Mouse (Mus musculus) frontal cortex, postnatal 14 days (tissue): ENCODE measurements at regions not wholly inside any gene's neighbourhood (a gene's known extent, or its start where the extent isn't known, plus 50 kb on each side); places are given as distances from the start of the nearest gene placed in this dataset.

Experiments
- DNase-seq, 2 experiments: peaks; one replicate each; pipeline ENCODE4 v3.0.0; 2022; ENCODE audit warnings: low spot score in 2 of 2

DNA sequence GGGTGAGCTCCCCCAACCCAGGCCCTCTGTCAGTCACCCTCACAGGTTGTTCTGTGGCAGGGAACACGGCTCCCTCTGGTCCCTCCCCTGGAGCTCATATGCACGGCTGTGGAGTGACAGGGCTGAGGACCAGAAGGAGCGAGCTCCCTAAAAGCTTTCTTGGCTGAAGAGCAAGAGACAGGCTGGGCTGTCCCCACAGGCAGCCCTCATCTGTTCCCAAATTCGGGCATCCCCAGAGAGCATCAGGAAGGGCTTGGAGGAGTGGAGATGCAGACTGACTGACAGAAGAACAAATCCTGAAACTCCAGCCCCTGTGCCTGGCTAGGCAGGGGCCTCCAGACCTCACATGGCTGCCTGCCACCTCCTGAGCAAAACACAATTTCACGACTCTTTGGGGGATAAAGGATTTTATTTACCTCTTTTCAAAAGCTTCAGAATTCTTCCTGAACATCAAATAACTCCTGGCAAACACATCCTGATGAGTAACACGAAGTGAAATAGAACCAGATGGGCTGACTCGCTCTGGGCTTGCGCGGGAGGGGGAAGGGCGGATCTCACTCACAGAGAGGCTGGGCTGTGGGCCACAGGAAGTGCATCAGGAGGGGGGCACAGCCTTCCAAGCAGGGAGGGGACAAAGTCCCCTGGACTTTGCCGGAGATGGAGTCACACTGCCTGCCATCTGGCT, 232.7 kb upstream of the Zmiz1 start:
- DNase-seq = peak; percentile 78 to 82

DNA sequence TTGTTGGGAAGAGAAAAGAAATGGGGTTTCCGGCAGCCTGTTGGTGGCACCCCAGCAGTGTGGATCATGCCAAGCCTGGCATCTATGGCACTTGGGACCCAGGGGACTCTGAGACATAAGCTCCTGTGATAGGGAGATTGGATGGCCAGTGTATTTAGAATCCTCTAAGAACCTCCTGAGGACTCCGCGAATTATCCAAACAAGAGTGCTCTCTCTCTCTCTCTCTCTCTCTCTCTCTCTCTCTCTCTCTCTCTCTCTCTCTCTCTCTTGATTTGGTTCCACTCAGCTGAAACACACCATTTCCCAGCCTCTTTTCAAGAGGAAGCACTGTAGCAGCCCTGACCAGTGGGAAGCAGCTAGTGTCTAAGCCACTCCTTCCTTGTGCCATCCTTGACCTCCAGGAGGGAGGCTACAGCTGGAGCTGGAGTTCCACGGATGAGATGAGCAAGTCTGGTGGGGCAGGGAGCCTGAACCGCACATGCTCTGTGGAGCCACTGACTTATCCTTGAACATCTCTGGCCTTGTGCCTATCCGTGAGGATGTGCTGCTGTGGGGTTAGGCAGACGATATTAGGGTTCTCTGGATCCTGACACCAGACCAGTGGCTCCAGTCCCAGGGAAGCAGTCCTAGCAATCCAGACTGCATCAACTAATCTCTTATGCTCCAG, 232.0 kb upstream of the Zmiz1 start:
- DNase-seq = no peak

DNA sequence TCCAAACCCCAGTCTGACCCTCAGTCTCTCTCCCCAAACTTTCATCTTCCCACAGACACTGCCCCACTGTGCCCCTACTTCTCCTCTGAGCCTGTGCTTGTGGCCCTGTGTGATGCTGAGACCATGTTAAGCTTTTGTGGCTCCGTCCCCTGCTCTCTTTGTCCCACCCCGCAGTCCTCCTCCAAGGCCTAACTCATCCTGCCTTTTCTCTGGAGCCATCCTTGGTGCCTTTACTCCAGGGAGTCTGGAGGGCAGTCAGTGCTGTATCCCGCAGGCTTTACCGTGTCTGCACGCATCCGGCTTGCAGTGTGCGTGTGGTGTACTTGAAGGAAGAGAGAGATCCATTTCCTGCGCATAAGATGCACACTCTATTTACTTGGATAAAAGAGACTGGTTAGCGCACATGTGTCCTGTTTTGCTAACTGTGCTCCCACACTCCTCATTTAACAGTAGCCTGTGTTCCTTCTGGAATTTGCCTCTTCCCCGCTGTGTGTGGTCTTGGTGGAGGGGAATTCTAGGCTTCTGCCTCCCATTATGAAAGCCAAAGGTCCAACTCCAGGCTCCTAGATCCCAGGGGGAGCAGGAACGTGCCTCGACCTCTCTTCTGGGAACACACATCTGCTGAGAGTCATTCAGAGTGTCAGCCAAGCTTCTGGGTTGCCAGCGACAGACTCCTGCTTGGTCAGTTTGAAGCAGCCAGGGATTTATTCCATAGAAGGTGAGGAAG, 230.5 kb upstream of the Zmiz1 start:
- DNase-seq = no peak

DNA sequence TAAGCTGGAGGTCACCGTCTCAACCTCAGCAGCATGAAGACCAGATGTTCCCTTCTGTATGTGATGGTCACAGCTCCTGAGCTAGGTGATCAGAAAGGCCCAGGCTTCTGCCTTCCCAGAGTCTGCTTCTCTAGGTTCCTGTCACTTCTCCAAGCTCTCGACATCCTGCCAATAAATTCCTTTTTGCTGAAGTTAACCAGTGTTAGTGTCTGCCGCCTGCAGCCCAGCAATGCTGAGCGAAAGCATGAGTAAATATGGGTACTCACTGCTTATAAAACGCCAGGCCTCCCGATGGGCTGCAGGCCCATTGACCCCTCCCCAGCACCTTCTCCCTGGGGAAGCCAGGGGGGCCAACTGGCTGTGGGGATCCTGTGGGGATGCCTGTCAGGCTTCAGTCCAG, 229.4 kb upstream of the Zmiz1 start:
- DNase-seq = no peak

DNA sequence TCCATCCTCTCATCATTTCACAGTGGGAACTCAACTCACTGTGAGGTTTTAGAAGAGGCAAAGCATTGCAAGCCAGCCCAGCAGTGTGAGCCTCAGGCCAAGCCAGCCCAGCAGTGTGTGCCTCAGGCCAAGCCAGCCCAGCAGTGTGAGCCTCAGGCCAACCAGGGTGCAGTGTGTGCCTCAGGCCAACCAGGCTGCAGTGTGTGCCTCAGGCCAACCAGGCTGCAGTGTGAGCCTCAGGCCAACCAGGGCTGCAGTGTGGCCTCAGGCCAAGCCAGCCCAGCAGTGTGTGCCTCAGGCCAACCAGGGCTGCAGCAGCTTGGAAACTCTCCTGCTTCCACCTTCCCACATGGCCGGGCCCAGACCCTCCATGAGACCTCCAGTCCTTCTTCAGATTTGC, 227.1 kb upstream of the Zmiz1 start:
- no peak for DNase-seq

DNA sequence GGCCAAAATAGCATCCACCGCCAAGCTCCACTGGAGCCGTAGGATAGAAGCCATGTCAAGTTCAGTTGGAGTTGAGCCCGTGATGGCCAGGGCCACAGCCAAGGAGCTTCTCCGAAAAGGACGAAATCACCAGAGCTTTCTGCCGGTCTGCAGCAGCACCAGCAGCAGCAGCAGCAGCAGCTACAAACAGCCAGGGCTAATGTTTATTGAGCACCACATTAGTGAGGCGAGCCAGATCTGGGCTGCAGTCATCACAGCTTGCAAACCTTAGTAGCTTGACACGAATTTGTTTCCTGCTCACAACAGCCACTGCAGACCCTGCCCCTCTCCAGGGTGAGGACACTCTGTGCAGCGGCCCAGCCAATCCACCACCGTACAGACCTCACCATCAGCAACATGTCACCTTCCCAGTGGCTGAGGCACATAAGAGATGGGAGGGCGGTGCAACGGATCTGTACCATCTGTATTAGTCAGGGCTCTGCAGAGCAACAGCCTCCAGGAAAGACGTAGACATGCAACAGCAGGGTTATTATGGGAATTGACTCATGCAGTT, 222.5 kb upstream of the Zmiz1 start:
- peak in 1 of 2 experiments; percentile 38 for DNase-seq

DNA sequence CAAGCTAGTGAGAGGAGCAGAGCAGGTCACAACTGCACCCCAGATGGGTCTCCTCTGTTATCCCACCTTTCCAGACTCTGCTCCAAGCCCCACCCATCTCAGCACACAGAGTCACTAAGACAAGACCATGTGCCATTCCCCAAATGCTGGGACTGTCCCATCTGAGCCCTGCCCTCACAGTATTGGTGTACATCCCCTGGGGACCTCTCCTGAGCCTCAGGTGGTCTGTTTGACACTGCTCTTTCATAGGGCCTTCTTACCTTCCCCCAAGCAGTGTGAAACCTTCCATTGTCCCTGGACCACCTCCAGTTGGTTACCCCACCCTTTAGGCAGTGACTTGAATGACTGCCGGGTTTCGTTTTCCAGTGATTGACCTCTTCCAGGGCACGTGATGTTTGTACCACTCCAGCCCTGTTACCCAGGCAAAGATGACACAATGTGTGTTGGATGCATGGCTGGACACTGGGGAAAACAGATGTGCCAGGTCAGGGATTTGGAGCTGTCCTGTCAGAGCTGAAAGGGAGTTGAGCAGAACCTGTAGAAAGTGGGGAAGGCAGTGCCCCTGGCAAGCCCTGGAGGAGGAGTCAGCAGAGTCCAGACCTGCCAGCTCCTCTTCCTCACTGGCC, 219.5 kb upstream of the Zmiz1 start:
- no peak for DNase-seq

DNA sequence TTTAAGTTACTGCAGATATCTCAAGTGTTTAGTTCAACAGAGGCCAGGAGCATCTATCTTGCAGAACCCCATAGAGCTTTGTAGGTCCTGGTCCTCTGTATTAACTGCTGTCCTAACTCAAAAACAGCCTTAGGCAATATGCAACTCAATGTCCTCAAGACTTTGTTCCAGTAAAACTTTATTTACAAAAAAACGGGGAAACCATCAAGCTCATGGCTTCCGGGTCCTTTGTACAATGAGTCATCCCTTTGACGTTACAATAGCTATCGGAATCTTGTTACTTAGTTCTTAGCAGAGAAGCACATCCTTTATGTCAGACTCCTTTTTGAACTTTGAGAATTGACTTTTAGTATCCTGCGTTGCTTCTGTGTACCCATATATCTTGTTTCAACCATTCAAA, 216.2 kb upstream of the Zmiz1 start:
- no peak for DNase-seq

DNA sequence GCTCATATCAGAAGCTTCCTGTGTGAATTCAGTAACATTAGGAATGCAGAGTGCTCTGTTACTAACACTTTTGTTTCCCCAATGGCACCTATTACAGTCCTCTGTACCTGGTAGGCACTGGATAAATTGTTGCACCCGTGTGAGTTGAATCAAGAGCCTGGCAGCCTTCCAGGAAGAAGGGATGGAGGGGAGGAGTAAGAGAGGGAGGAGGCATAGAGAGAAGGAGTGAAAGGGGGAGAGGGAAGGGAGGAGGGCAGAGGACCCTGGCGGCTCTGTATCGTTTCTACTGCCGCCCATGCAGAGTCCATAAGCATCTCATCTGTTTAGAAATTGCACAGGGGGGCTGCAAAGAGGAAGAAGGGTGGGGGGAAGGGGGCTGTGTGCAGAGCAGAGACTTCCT, 215.7 kb upstream of the Zmiz1 start:
- DNase-seq = no peak

DNA sequence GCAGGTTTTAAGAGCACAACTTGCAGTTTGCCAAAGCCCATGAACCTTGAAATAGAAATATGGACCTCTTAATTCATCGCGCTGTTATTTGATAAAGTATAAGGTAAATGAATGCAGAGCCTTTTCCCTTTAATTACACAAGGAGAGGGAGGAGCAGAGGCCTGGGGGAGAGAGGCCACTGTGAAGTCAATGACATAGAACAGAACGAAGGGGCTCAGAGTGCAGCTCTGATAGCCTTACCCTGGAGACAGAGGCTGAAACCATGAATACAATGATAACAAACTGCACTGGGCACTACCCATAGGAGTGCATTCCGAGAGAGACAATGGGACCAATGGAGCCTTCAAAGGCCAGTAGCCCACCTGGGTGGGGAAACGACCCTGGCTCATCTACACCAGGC, 215.3 kb upstream of the Zmiz1 start:
- DNase-seq = no peak

DNA sequence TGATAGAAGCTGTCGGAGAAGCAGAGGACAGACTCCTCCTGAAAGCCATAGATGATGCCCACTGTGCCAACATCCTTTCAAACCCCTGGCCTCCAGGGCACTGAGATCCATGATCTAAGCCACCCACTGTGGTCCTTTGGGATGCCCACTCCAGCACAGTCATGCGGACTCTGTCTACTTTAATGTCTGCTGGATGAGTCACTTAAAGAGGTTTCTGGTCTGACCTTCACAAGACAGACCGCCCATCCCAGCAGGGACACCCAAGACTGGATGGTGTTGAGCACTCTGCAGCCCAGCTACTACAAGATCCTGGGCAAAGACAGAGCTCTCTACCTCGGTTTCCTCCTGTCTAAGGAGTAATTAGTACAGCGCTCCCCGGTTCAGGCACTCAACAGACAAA, 214.1 kb upstream of the Zmiz1 start:
- no peak for DNase-seq

DNA sequence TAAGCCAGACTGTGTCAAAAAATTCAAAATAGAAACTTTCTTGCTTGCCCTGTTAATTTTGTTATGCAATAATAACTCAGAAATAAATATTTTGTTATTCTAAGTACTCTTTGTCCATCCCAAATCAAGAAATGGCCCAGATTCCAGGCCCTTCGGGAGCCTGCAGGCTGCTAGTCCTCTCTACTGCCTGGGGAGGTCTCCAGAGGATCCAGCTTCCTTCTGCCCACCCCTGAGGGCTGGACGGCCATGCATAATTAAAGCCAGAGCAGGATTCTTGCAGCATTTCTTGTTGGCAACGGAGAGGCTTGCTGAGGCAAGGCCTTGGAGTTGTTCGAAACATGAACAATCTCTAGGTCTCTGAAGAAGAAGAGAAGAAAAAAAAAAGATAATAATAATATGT, 213.3 kb upstream of the Zmiz1 start:
- no peak for DNase-seq

DNA sequence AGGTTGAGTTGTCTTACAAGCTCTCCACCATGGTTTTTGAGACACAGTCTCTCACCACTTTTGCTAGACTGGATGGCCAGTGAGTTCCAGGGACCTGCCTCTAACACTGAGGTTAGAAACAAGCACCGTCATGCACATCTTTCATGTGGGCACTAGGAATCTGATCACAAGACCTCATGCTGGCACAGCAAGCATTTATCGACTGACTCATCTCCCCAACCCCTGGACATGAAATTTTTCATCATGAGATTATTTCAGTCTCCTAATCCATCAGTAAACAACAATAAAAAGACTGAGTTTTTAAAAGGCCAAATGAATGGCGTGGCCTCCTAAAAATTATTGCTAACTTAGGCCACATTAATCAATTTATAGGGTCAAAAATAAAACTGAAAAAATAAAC, 210.0 kb upstream of the Zmiz1 start:
- DNase-seq = no peak

DNA sequence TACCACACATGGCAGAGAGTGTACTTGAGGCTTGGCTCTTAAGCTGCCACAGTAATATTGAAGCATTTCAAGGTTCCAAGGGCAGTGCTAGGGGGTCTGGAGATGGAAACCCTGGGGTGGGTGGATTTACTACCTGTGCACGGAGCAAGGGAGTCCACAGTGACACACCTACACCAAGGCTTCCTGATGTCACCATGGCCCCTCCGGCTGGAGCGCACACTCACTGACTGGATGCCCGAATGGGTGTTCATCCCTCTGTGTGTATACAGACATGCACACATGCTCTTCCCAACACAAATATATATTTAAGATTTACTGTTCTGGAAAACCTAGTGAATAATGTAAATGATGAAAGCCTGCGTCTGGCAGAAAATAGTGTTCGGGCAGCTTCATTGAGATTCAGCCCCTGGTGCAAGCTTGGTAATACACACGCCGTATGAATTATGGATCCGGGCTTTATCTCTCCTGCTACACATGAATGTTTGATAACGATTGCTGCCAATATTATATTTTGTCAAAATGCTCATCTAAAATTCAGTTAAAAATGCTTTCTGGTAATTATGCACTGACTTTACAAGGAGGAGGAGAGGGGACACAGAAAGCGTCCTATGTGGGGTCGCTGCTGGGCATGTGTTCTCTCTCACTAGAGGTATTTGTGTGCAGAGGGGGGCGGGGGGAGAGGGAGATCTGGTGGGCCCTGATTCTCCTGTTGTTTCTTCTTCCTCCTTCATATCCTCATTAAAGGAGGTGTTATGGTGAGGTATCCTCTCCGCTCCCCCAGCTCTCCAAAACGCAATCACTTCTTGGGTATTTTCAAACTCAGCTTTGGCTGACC, 205.8 kb upstream of the Zmiz1 start:
- DNase-seq = no peak

DNA sequence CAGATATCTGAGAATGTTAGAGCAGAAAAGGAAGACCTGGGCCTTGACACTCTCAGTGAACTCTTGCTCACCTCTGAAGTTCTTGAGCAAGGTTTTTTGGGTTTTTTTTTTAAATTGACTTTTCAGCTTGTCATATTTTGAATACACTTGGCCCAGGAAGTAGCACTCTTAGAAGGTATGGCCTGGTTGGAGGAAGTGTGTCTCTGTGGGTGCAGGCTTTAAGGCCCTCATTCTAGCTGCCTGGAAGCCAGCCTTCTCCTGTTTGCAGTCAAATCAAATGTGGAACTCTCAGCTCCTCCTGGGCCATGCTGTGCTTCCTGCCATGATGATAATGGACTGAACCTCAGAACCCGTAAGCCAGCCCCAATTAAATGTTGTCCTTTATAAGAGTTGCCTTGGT, 195.9 kb upstream of the Zmiz1 start:
- no peak for DNase-seq

DNA sequence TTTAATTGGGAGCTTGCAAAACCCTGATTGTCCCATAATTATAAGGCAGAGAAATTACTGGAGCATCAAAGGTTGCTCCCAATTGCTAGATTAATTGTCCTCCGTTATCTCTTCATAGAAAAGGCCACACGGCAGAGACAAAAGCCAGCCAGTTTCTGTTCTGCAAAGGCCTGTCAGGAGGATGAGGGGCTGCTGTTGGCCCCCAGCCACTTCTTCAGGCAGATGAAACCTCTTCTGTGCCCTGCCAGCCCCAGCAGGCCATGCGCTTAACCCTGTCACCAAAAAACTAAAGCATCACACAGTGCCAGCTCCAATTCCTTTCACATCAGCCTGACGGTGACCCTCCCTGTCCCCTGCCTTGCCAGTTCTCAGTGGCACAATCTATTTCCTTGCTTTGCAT, 192.1 kb upstream of the Zmiz1 start:
- DNase-seq = no peak

DNA sequence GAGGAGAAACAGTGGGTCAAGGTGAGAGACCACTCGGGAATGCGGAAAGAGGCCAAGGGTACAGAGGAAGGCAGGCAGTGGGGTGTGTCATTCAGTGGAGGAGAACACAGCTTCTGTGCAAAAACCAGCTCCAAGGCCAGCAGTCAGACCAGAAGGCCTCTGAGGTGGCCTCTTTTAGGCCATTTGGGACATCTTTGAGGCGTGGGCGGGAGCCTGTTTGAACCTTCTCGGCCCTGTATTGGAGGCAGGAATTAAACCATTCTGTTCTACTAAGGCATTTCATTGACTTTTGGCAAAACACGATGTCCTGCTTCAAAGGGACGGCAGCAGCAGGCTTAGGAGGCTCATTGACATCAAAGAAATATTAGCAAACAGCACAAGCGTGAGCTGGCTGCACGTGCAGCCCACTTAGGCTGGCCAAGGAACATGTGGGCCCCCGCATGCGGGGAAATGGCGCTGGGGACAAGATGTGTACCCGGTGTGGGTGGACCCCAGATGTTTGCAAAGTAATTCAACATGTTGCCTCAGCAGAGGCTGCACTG, 190.8 kb upstream of the Zmiz1 start:
- DNase-seq = no peak

DNA sequence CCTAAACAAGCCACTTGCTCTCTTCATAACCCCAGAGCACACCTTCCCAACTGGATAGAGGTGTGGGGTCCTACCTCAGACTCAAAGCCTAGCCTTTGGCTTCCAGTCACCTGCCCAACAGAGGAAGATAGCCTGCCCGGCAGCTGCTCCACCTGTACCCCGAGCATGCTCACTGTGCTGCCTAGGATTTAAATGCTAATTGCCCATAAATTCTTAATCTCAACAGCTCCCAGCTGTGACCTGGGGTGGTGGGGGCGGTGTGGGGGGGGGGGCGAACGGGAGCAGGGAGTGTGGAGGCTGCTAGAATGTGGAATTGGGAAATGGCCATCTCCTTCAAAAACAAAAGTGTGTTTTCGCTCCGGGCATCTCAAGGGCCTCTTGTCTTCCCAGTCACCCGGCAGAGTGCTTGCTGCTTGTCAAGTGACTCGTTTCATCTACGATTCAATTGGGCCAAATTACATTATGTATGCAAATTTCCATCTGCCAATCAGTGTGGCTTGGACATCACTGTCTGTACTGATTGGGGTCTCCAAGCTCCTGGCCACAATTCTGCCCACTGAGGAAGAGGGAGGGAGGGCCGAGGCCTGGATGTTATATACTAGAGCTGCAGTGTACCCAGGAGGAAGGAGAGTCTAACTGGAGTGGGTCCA, 188.6 kb upstream of the Zmiz1 start:
- no peak for DNase-seq

DNA sequence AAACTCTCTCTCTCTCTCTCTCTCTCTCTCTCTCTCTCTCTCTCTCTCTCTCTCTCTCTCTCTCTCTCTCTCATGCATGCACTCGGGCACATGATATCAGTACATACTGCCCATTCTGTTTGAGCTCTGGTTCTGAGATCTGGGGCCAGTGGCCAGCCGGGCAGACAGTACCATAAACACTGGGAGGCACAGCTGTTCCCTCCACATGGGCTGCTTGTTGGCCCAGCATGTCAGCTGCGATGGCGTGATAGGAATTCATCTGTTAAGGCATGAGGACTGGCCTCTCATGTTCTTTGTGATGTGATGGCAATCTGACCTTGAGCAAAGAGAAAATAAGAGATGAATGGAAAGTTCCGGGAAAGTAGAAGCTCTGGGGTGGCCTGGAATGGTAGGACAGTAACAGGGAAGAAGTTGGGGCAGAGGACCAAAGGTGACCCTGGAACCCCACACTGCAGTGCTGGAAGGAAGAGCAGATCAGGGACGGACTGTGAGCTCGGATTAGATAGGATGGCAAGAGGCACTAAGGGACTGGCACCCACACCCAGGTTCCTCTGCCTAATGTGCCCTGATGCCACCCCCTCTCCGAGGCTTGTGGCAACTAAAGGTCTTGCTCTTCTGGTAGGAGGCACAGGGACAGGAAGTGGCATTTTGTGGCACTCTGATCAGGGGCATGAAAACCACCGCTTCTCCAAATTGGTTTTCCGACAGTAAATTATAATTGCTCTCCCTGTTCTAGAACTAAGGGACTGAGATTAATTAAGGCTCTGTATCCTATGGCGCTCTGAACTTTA, 186.4 kb upstream of the Zmiz1 start:
- no peak for DNase-seq

DNA sequence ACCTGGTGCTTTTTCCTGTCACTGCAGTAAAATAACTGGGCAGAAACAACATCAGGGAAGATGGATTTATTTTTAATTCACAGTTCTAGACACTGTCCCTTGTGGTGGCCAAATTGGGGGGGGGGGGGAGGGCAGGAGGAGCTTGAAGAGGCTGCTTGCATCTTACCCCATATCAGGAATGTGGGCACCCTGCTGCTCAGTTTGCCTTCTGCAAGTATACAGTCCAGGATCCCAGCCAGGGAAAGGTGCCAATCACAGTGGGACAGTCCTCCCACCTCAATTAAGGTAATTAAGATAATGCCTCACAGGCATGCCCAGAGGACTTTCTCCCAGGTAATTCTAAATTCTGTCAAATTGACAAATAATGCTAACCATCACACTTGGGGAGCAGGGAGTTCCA, 179.2 kb upstream of the Zmiz1 start:
- DNase-seq = no peak
